In the genomic region with DNA sequence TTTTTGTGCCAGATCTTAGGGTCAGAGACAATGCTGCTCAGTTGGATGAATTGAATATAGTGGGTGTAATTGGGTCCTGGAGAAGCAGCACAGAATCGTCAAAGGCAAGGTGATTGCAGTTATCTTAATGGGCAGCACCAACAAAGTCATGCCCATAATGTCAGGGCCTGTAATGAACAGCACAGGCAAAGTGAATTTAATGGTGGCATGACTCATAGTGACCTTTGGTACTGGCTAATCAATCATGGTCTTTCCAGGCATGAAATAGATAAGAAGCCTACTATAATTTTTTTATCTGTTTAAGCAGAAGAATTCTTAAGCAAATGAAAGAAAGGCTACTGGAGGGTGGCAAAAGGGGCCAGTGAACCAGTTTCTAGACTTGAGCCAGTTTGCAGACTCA, we compare ENCODE assay signal across 21 mouse cellular contexts.
"Had no signal": no experiment of that assay in that cellular context is flagged by ENCODE, and none has a peak within 500 bp of the region (broad histone marks: within the 10 kb centered on the region; RNA-seq: fewer than 3 reads in every experiment).

No protein-coding gene starts in this region.

- DNase-seq: kidney, postnatal 10 days; kidney, postnatal 36 days; layer of hippocampus, postnatal 36 days; left cerebral cortex, postnatal 4 days; liver, postnatal 0 days; lung, embryonic 14.5 days; right cerebral cortex, adult 18-20 months; right cerebral cortex, postnatal 14 days; right cerebral cortex, postnatal 4 days; thymus, adult 2 months; thymus, postnatal 14 days; thymus, postnatal 4 days had no signal

- H3K4me3 ChIP-seq: limb, embryonic 12.5 days; limb, embryonic 15.5 days; midbrain, embryonic 12.5 days; midbrain, embryonic 15.5 days; neural tube, embryonic 12.5 days; neural tube, embryonic 15.5 days had no signal

- H3K27ac ChIP-seq: limb, embryonic 12.5 days; limb, embryonic 15.5 days; liver, embryonic 14.5 days; macrophage; midbrain, embryonic 12.5 days; midbrain, embryonic 15.5 days; neural tube, embryonic 12.5 days; neural tube, embryonic 15.5 days; stomach, postnatal 0 days had no signal
